Mouse (Mus musculus) frontal cortex, adult (tissue): ENCODE results near the gene Nphp3.

Experiments
- ATAC-seq: cut with Nextera tagmentation; 2 replicates; pipeline ENCODE4 v1.9.2; 2017; ENCODE audit warnings: mild to moderate bottlenecking, moderate library complexity, mixed read lengths; ENCODE audit not compliant: low TSS enrichment

The Nphp3 gene

DNA sequence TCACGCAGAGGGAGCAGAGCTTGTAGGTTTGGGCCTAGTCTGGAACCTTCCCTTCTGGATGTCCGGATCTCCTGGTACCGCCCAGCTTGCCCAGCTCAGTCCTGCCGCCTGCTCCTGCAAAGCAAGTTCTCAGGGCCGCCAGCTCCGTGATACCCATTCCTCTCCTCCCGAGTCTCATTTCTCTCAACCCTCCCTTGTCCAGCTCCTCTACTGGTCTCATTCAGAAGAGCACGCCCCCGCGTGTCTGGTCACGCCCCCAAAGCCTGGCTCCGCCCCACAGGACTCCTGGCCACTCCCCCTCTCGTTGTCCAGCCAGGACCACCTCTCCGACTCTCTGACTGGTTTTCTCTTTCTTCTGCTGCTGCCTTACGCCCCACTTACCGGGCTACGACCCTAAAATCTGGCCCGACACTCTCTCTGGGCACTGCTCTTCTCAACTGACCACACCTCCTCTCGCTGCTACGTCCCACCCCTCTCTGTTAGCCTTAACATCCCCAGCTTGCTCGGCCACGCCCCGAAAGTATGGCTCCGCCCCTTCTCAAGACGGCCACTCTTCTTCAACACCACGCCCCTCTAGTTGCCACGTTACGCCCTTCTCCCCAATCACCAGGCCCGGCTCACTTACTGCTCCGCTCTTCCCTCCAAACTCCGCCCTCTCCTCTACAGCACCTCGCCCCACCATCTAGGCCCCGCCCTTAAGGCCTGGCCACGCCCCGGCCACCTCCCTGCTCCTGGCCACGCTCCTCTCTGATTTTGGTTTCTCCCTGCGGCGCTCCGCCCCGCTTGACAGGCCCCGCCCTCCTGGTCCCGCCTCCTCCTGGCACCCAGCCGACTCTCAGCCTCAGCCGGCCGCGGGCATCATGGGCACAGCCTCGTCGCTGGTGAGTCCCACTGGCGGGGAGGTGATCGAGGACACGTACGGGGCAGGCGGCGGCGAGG is at the start of gene Nphp3:
Gene Nphp3, plus strand, starts transcription at position 624 of the 939 bp plus-strand sequence.
- ATAC-seq: peak; percentile 95

DNA sequence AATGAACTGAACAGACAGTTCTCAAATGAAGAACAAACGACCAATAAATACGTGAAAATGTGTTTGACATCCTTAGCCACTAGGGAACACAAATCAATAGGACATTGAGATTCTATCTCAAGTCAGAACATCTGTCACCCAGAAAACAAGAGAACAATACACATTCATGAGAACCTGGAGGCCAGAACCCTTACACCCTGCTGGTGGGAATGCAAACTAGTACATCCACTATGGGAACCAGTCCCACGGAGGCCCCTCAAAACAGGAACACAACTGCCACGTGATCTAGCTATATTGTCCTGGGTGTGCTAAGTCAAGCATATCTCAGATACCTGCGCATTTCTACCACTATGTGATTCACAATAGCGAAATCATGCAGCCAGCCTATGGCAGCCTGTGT is 43.6 kb upstream of the Nphp3 start:
- no peak for ATAC-seq

- peak; percentile 65 for ATAC-seq
Measured at GRCm38 (mm10) chr9:103959989-103960388, 42.4 kb upstream of the Nphp3 start.

- ATAC-seq: no peak
Measured at GRCm38 (mm10) chr9:103996496-103996895, 5.8 kb upstream of the Nphp3 start.

DNA sequence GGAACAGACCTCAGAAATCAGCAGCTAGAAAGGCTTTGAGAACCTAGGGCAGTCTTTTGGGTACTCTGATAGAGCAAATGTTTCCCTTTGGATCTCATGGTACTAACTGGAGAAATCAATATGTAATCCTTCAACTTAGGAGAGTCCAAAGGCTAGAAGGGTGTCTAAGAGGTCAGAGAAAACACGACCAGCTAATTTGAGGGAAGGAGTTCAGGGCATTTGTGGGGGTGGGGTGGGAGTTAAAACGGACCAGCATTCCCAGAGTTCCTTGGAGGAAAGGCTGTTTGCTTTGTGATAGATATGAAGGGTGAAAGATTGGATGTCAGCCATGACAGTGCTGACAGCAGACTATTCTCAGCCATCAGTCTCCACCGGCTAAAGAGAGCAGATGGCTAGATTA is 1.7 kb upstream of the Nphp3 start:
- no peak for ATAC-seq

GRCm38 (mm10) chr9:104002913-104003330 is 578 bp downstream of the Nphp3 start:
- ATAC-seq: peak; percentile 73

DNA sequence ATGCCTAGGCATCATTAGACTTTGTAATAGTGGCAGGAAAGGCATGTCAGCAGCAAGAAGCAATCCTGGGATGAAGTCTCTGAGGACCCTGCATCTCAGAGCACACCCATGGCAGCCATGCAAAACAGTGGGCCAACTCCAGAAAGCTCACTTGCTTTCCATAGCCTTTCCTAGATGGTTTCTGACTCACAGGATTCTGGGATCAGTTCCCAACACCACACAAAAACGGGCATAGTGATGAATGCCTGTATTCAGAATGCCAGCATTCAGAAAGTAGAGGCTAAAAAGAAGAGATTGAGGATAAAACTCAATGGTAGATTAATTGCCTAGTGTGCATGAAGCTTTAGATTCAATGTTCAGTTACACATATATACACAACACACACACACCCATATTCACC is 12.2 kb downstream of the Nphp3 start:
- ATAC-seq: peak; percentile 59

GRCm38 (mm10) chr9:104021026-104021425 is 18.7 kb downstream of the Nphp3 start:
- no peak for ATAC-seq

- ATAC-seq: no peak
Measured at GRCm38 (mm10) chr9:104027186-104027585, 24.8 kb downstream of the Nphp3 start.

- ATAC-seq: no peak
Measured at GRCm38 (mm10) chr9:104029861-104030260, 27.5 kb downstream of the Nphp3 start.

DNA sequence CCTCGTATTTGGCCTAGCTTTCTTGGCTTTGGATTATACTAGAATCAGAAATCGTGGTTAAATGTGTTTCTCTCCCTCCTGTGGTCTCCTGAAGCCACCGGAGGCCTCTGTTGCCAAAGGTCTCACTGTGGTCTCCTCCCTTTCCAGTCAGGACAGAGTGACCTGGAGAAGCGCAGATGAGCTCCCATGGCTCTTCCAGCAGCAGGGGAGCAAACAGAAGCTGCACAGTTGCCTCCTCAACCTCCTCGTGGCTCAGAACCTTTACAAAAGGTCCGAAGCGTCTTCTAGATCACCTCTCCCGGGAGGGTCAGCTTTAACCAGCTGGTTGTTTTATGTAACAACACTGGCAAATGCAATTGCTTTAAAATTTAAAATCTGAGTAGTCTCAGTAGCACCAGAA is 31.9 kb downstream of the Nphp3 start:
- no peak for ATAC-seq

DNA sequence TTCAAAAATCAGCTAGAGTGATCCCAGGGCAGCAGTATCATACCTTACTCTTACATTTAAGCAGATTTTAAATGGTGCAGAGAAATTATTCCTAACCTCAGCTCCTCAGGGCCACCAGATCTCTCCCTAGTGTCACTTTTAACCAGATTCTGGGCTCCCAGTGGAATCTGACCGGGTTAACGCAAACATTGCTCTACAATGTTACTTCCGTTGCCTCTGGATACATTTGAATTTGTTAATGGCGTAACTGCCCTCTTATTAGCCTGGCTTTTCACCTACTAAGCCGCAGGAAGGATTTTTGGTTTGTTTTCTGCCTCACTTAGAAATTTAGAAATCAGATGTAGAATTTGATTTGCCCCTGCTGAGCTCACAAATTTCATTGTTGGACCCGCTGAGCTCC is 32.4 kb downstream of the Nphp3 start:
- no peak for ATAC-seq

GRCm38 (mm10) chr9:104035261-104036015 is 33.1 kb downstream of the Nphp3 start:
- peak; percentile 88 for ATAC-seq

DNA sequence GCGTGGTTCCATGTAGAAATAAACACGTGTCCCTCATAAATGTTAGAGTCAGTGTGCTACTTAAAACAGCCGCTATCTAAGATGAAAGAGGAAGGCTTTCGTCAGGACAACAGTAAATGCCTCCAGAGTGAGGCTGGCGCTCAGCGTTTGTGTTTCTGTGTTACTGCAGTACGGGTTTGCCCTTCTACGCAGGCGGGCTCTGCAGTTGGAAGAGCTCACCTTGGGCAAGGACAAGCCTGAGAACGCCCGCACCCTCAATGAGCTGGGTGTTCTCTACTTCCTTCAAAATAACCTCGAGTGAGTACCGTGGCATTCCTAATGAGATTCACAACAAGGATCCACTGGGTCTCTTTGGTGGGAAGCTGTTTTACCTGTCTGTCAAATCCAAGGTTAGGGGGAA is 35.9 kb downstream of the Nphp3 start:
- no peak for ATAC-seq

- ATAC-seq: no peak
Measured at GRCm38 (mm10) chr9:104039031-104039695, 36.8 kb downstream of the Nphp3 start.

DNA sequence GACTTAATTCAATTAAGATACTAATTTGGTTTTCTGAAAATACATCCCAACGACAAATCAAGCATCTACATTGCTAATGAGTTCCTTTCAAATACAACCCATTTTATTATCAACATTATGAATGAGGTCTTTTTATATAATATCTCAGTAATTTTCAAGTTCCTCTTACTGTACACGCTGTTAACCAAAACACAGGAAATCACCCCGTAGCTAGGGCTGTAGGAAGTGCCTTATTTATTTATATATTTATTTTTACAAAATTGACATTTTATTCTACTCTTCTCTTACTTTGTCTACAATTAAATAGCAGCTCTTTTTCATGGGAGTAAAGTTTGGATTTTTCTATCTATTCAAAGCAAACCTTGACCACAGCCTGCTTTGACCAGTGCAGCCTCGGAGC is 37.4 kb downstream of the Nphp3 start:
- ATAC-seq: no peak

GRCm38 (mm10) chr9:104040362-104040761 is 38.0 kb downstream of the Nphp3 start, which contains the start of gene Gm28305:
Gene Gm28305 (plus strand): TSS chr9:104040662.
- no peak for ATAC-seq

GRCm38 (mm10) chr9:104043676-104044075 is 41.3 kb downstream of the Nphp3 start:
- ATAC-seq: no peak

DNA sequence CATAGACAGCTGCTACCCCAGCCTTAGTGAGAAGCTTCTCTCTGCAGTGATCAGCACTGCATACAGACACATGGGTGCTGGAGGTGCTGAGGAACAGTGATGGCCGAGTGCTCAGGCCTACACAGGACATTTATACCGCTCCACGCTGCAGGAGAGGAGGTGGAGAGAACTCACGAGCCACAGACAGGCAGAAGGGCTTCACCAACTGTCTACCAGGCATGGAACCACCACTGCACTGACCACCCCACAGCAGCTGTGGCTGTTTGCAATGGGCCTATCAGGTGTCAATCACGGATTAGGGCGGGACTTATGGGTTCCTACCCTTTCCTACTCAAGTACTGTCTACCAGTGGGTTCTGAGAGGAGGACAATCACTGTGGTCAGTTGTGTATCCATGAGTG is 48.7 kb downstream of the Nphp3 start:
- no peak for ATAC-seq

GRCm38 (mm10) chr9:104062430-104063243 is 60.3 kb downstream of the Nphp3 start, which contains the start of gene Uba5:
Gene Uba5 (minus strand): TSS chr9:104063134.
- peak; percentile 83 for ATAC-seq
